Mouse (Mus musculus) liver, embryonic 12.5 days (tissue): ENCODE measurements at regions not wholly inside any gene's neighbourhood (a gene's known extent, or its start where the extent isn't known, plus 50 kb on each side); places are given as distances from the start of the nearest gene placed in this dataset.

Experiments
- ATAC-seq: fragments of 200-750 bp; cut with Nextera tagmentation; 2 replicates; pipeline ENCODE4 v1.8.0; 2017; ENCODE audit warnings: moderate number of reproducible peaks, mild to moderate bottlenecking, moderate library complexity
- H3K27ac ChIP-seq: fragments of 300-500 bp; sonication (generic); 2 replicates; pipeline ENCODE4 v1.5.1; 2016; ENCODE audit warnings: mild to moderate bottlenecking
- H3K27me3 ChIP-seq: fragments of 300-500 bp; sonication (generic); replicated peaks from 2 replicates; pipeline ENCODE4 v1.6.1; 2016; ENCODE audit warnings: mild to moderate bottlenecking, moderate library complexity
- H3K36me3 ChIP-seq: fragments of 300-500 bp; sonication (generic); 2 replicates; pipeline ENCODE4 v1.6.1; 2016; ENCODE audit warnings: mild to moderate bottlenecking, moderate library complexity
- H3K4me1 ChIP-seq: fragments of 300-500 bp; sonication (generic); 2 replicates; pipeline ENCODE4 v1.6.1; 2016
- H3K4me2 ChIP-seq: fragments of 300-500 bp; sonication (generic); 2 replicates; pipeline ENCODE4 v1.6.1; 2016; ENCODE audit warnings: mild to moderate bottlenecking, moderate library complexity
- H3K4me3 ChIP-seq: fragments of 300-500 bp; sonication (generic); 2 replicates; pipeline ENCODE4 v1.5.1; 2016; ENCODE audit warnings: mild to moderate bottlenecking, moderate library complexity
- H3K9ac ChIP-seq: fragments of 300-500 bp; sonication (generic); 2 replicates; pipeline ENCODE4 v1.6.1; 2016; ENCODE audit warnings: mild to moderate bottlenecking, moderate library complexity
- H3K9me3 ChIP-seq: fragments of 300-500 bp; sonication (generic); replicated peaks from 2 replicates; pipeline ENCODE4 v1.6.1; 2016; ENCODE audit warnings: mild to moderate bottlenecking, moderate library complexity
- WGBS: fragments of 180-500 bp; shearing (Covaris S2); methylation state at CpG from one replicate; pipeline ENCODE4 v1.1.7; 2016; ENCODE audit not compliant: insufficient replicate concordance; 5-methylcytosine and 5-hydroxymethylcytosine counted together

GRCm38 (mm10) chr8:36338628-36339027, 573.0 kb downstream of the Gm19410 start:
- 77% methylated on average over 5 of the region's 5 CpGs for WGBS
- H3K27ac ChIP-seq, result no peak overlapping the region
- no peaks in the 10 kb centered on the region for H3K9me3 ChIP-seq
- no peak overlapping the region for H3K4me3 ChIP-seq
- no peak overlapping the region for H3K4me2 ChIP-seq
- no peaks in the 10 kb centered on the region for H3K27me3 ChIP-seq
- ATAC-seq, result no peak
- no peaks in the 10 kb centered on the region for H3K4me1 ChIP-seq
- no peaks in the 10 kb centered on the region for H3K36me3 ChIP-seq
- no peak overlapping the region for H3K9ac ChIP-seq

DNA sequence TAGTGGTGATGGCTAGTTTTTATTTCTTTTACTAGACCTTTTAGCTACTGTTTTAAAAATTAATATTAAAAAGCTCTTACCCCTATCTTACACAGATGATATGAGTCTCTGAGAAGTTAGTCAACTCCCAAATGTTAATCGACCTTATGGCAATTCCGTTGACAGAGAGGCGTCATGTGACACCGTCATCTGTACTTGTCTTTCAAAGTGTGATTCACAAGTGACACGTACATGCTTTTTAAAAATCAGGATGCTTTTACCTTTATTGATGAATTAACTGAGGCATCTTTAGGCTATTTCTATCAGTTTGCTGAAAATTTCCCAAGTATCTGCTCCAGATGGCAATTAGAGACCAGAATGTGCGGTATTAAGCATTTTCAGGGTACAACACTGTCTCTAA, 573.9 kb downstream of the Gm19410 start:
- Histone ChIP-seq H3K27ac (no peak overlapping the region), H3K27me3 (no peaks in the 10 kb centered on the region), H3K4me1 (no peaks in the 10 kb centered on the region), H3K4me3 (no peak overlapping the region), H3K36me3 (no peaks in the 10 kb centered on the region), H3K4me2 (no peak overlapping the region), H3K9me3 (no peaks in the 10 kb centered on the region), H3K9ac (no peak overlapping the region)
- WGBS, result 84% methylated on average over 6 of the region's 6 CpGs
- no peak for ATAC-seq

GRCm38 (mm10) chr8:36340454-36340853, 574.9 kb downstream of the Gm19410 start:
- Histone ChIP-seq H3K9me3 (no peaks in the 10 kb centered on the region), H3K36me3 (no peaks in the 10 kb centered on the region), H3K4me3 (no peak overlapping the region), H3K4me1 (no peaks in the 10 kb centered on the region), H3K27me3 (no peaks in the 10 kb centered on the region), H3K4me2 (no peak overlapping the region), H3K27ac (no peak overlapping the region), H3K9ac (no peak overlapping the region)
- 51% methylated on average over 3 of the region's 3 CpGs for WGBS
- ATAC-seq, result no peak

DNA sequence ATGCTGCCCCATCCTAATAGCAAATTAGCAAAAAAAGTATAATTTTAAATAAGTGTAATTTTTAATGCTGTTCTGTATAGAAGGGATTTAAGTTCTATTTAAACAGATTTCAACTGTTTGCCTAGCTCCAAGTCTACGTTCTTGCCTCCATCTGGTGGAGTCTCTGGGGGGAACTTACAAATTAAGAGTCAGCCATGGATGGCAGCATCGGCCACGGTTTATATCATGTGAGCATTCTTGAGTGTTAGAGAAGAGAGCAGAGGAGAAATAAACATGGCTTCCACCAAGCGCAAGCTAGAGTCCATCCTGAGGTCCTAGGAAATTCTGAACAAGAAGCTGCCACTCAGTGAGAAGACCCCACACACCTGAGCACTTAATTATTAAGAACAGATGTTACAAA, 576.4 kb downstream of the Gm19410 start:
- Histone ChIP-seq H3K4me3 (no peak overlapping the region), H3K4me2 (no peak overlapping the region), H3K4me1 (no peaks in the 10 kb centered on the region), H3K9me3 (no peaks in the 10 kb centered on the region), H3K27me3 (no peaks in the 10 kb centered on the region), H3K27ac (no peak overlapping the region), H3K9ac (no peak overlapping the region), H3K36me3 (no peaks in the 10 kb centered on the region)
- 76% methylated on average over 4 of the region's 4 CpGs for WGBS
- no peak for ATAC-seq

- H3K27ac ChIP-seq, result no peak overlapping the region
- H3K4me1 ChIP-seq, result no peaks in the 10 kb centered on the region
- no peak overlapping the region for H3K4me2 ChIP-seq
- H3K9me3 ChIP-seq, result no peaks in the 10 kb centered on the region
- H3K36me3 ChIP-seq, result no peaks in the 10 kb centered on the region
- H3K4me3 ChIP-seq, result no peak overlapping the region
- H3K27me3 ChIP-seq, result no peaks in the 10 kb centered on the region
- 73% methylated on average over 5 of the region's 5 CpGs for WGBS
- no peak for ATAC-seq
- no peak overlapping the region for H3K9ac ChIP-seq
These were observed 577.1 kb downstream of the Gm19410 start for GRCm38 (mm10) chr8:36342650-36343049.

DNA sequence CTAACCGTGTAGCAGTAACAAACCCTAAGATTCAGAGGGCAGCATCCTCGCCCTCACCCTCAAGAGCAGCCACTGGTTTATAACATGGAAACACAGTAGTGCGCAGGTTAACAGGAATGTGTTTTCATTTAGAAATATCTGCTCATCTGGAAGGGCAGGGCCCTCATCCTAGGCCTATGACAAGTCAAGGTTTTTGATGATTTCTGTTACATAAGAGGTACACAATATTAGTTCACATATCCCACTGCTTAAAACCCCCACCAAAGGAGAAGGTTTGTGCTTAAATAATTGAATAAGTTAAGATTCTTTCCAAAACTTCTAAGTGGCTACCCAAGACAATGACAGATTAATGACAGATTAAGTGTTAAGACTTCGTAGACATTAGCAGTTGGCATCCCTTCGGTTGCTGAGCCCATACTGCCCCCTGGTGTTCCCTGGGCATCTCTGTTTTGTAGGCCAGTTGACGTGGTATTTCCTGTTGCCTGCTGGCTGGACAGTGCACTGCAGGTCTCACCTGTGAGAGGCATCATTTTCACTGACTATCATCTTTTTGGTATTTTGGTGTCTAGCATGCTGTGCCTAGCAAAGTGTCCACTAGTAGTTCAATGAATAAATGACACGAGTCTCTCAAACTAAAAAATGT, 581.2 kb downstream of the Gm19410 start:
- 34% methylated on average over 7 of the region's 7 CpGs for WGBS
- Histone ChIP-seq H3K9ac (no peak overlapping the region), H3K4me2 (no peak overlapping the region)

GRCm38 (mm10) chr8:36348067-36348466, 582.5 kb downstream of the Gm19410 start:
- WGBS, result 67% methylated on average over 1 of the region's 1 CpGs
- ATAC-seq, result no peak

More for the DNA sequence above, 581.2 kb downstream of the Gm19410 start:
- Histone ChIP-seq H3K4me3 (no peak overlapping the region), H3K9me3 (no peaks in the 10 kb centered on the region), H3K36me3 (no peaks in the 10 kb centered on the region), H3K27me3 (no peaks in the 10 kb centered on the region), H3K4me1 (no peaks in the 10 kb centered on the region), H3K27ac (no peak overlapping the region)
- ATAC-seq, result no peak

GRCm38 (mm10) chr8:36354926-36355325, 589.3 kb downstream of the Gm19410 start:
- Histone ChIP-seq H3K27ac (no peak overlapping the region), H3K4me3 (no peak overlapping the region), H3K36me3 (no peaks in the 10 kb centered on the region), H3K4me1 (no peaks in the 10 kb centered on the region), H3K9ac (no peak overlapping the region), H3K27me3 (no peaks in the 10 kb centered on the region), H3K9me3 (no peaks in the 10 kb centered on the region), H3K4me2 (no peak overlapping the region)
- ATAC-seq, result no peak
- 36% methylated on average over 3 of the region's 3 CpGs for WGBS

More at GRCm38 (mm10) chr8:36348067-36348466, 582.5 kb downstream of the Gm19410 start:
- H3K4me1 ChIP-seq, result no peaks in the 10 kb centered on the region
- H3K4me3 ChIP-seq, result no peak overlapping the region
- H3K4me2 ChIP-seq, result no peak overlapping the region
- no peak overlapping the region for H3K27ac ChIP-seq
- no peaks in the 10 kb centered on the region for H3K9me3 ChIP-seq
- no peaks in the 10 kb centered on the region for H3K27me3 ChIP-seq
- no peaks in the 10 kb centered on the region for H3K36me3 ChIP-seq
- H3K9ac ChIP-seq, result no peak overlapping the region

- WGBS, result 56% methylated on average over 2 of the region's 2 CpGs
- no peak overlapping the region for H3K4me2 ChIP-seq
- no peak for ATAC-seq
These were observed 593.4 kb downstream of the Gm19410 start for GRCm38 (mm10) chr8:36358998-36359397.

GRCm38 (mm10) chr8:36361255-36361654, 595.7 kb downstream of the Gm19410 start:
- ATAC-seq, result no peak
- Histone ChIP-seq H3K4me2 (no peak overlapping the region), H3K9ac (no peak overlapping the region), H3K27ac (no peak overlapping the region), H3K36me3 (no peaks in the 10 kb centered on the region), H3K4me1 (no peaks in the 10 kb centered on the region), H3K9me3 (no peaks in the 10 kb centered on the region), H3K4me3 (no peak overlapping the region), H3K27me3 (no peaks in the 10 kb centered on the region)
- 8% methylated on average over 2 of the region's 2 CpGs for WGBS

More at GRCm38 (mm10) chr8:36358998-36359397, 593.4 kb downstream of the Gm19410 start:
- H3K4me1 ChIP-seq, result no peaks in the 10 kb centered on the region
- no peak overlapping the region for H3K9ac ChIP-seq
- H3K4me3 ChIP-seq, result no peak overlapping the region
- no peaks in the 10 kb centered on the region for H3K27me3 ChIP-seq
- no peak overlapping the region for H3K27ac ChIP-seq
- H3K9me3 ChIP-seq, result no peaks in the 10 kb centered on the region
- no peaks in the 10 kb centered on the region for H3K36me3 ChIP-seq

- H3K27me3 ChIP-seq, result no peaks in the 10 kb centered on the region
- 43% methylated on average over 8 of the region's 8 CpGs for WGBS
- H3K27ac ChIP-seq, result no peak overlapping the region
- no peaks in the 10 kb centered on the region for H3K36me3 ChIP-seq
- no peak overlapping the region for H3K4me3 ChIP-seq
- no peak overlapping the region for H3K4me2 ChIP-seq
- H3K9ac ChIP-seq, result no peak overlapping the region
- no peaks in the 10 kb centered on the region for H3K4me1 ChIP-seq
- no peak for ATAC-seq
- H3K9me3 ChIP-seq, result no peaks in the 10 kb centered on the region
These were observed 596.2 kb downstream of the Gm19410 start for GRCm38 (mm10) chr8:36361818-36362217.

GRCm38 (mm10) chr8:36363291-36363690, 597.7 kb downstream of the Gm19410 start:
- no peaks in the 10 kb centered on the region for H3K4me1 ChIP-seq
- H3K9ac ChIP-seq, result no peak overlapping the region
- no peaks in the 10 kb centered on the region for H3K9me3 ChIP-seq
- H3K4me2 ChIP-seq, result no peak overlapping the region
- no peak for ATAC-seq
- WGBS, result 57% methylated on average over 9 of the region's 9 CpGs
- H3K27me3 ChIP-seq, result no peaks in the 10 kb centered on the region
- no peak overlapping the region for H3K27ac ChIP-seq
- no peaks in the 10 kb centered on the region for H3K36me3 ChIP-seq
- H3K4me3 ChIP-seq, result no peak overlapping the region
